Mouse (Mus musculus) liver, adult 2 months (tissue): ENCODE results near the gene Adamts16. TPM values are rescaled to one million over a fixed set of nuclear protein-coding genes. Genes with fewer than 3 reads are reported as not detected.
A peak's percentile ranks its signal among the peaks of the same experiment; 100 is the strongest.

Source experiments
- DNase-seq: peaks from one replicate; pipeline ENCODE4 v3.0.0-alpha.2; 2011; ENCODE audit warnings: low read depth, low spot score; ENCODE audit errors: extremely low read depth
- H3K27ac ChIP-seq: fragments of 200-500 bp; replicated peaks from 2 replicates; pipeline ENCODE4 v1.5.1; 2012; ENCODE audit warnings: low read depth, mild to moderate bottlenecking, control low read depth, inconsistent platforms, low read length; ENCODE audit not compliant: insufficient read depth
- H3K27me3 ChIP-seq: fragments of 200-500 bp; 2 replicates; pipeline ENCODE4 v1.6.1; 2012; ENCODE audit warnings: mild to moderate bottlenecking, moderate library complexity, low read length, inconsistent platforms; ENCODE audit not compliant: control insufficient read depth, insufficient read depth
- H3K36me3 ChIP-seq: fragments of 200-500 bp; 2 replicates; pipeline ENCODE4 v1.6.1; 2012; ENCODE audit warnings: low read length, inconsistent platforms; ENCODE audit not compliant: control insufficient read depth, insufficient read depth
- H3K4me1 ChIP-seq: fragments of 200-500 bp; 2 replicates; pipeline ENCODE4 v1.6.1; 2011; ENCODE audit warnings: low read length; ENCODE audit not compliant: control insufficient read depth, insufficient read depth
- H3K4me3 ChIP-seq: fragments of 200-500 bp; 2 replicates; pipeline ENCODE4 v1.5.1; 2011; ENCODE audit warnings: low read depth, mild to moderate bottlenecking, control low read depth, low read length, moderate library complexity; ENCODE audit not compliant: insufficient read depth
- H3K79me2 ChIP-seq: fragments of 200-500 bp; 2 replicates; pipeline ENCODE4 v1.6.1; 2012; ENCODE audit warnings: inconsistent platforms, mild to moderate bottlenecking, low read length, moderate library complexity; ENCODE audit not compliant: control insufficient read depth, insufficient read depth
- H3K9ac ChIP-seq: fragments of 200-500 bp; 2 replicates; pipeline ENCODE4 v1.6.1; 2012; ENCODE audit warnings: low read depth, mild to moderate bottlenecking, control low read depth, inconsistent platforms, low read length
- CTCF ChIP-seq: fragments of 200-500 bp; IDR thresholded peaks from 2 replicates; pipeline ENCODE4 v1.5.1; 2011; ENCODE audit warnings: low read depth, low read length, control low read depth
- POLR2A ChIP-seq: fragments of 200-500 bp; IDR thresholded peaks from 2 replicates; pipeline ENCODE4 v1.6.1; 2011; ENCODE audit warnings: low read length, control low read depth; ENCODE audit not compliant: insufficient read depth; ENCODE audit errors: extremely low read depth
- WGBS: fragments of 180-500 bp; shearing (Covaris S2); methylation state at CpG from one replicate; pipeline ENCODE4 v1.1.7; 2018; 5-methylcytosine and 5-hydroxymethylcytosine counted together
- polyA plus RNA-seq: library from polyadenylated mRNA; depleted of rRNA; stranded (reverse); fragments of >200 nt; gene quantifications from 2 replicates; pipeline ENCODE4 v1.2.3, GENCODE M21; 2012
- total RNA-seq: library from RNA; depleted of rRNA; stranded (reverse); fragments of >200 nt; gene quantifications from 2 replicates; pipeline ENCODE4 v1.2.3, GENCODE M21; 2014

Gene Adamts16
- total and polyA plus RNA-seq, 2 experiments = 0.04 TPM; not detected in 1

GRCm38 (mm10) chr13:70827507-70827906 is 14.1 kb downstream of the Adamts16 start:
- WGBS = 78% methylated on average over 4 of the region's 4 CpGs
- Histone ChIP-seq H3K36me3 (no peaks in the 10 kb centered on the region), H3K4me3 (no peak overlapping the region), H3K27me3 (0 out of 2 replicates have a peak, but pooled peaks cover 2% of the 10 kb centered on the region), H3K9ac (no peak overlapping the region), H3K4me1 (no peaks in the 10 kb centered on the region), H3K27ac (no peak overlapping the region), H3K79me2 (no peaks in the 10 kb centered on the region)
- no peak for DNase-seq
- no peak for TF ChIP-seq CTCF
- no peak for TF ChIP-seq POLR2A

- no peaks in the 10 kb centered on the region for H3K36me3 ChIP-seq
- H3K27ac ChIP-seq = no peak overlapping the region
- H3K4me3 ChIP-seq = no peak overlapping the region
- peak; percentile 12 for DNase-seq
- H3K9ac ChIP-seq = no peak overlapping the region
- 0 out of 2 replicates have a peak, but pooled peaks cover 2% of the 10 kb centered on the region for H3K27me3 ChIP-seq
- TF ChIP-seq CTCF (no peak), POLR2A (no peak)
- no peaks in the 10 kb centered on the region for H3K4me1 ChIP-seq
- WGBS = 42% methylated on average over 5 of the region's 5 CpGs
- H3K79me2 ChIP-seq = no peaks in the 10 kb centered on the region
Measured at GRCm38 (mm10) chr13:70825265-70825664, 16.3 kb downstream of the Adamts16 start.

GRCm38 (mm10) chr13:70823757-70824156 is 17.9 kb downstream of the Adamts16 start:
- no peaks in the 10 kb centered on the region for H3K4me1 ChIP-seq
- H3K79me2 ChIP-seq = no peaks in the 10 kb centered on the region
- no peak overlapping the region for H3K4me3 ChIP-seq
- no peaks in the 10 kb centered on the region for H3K36me3 ChIP-seq
- WGBS = 54% methylated on average over 8 of the region's 8 CpGs
- H3K9ac ChIP-seq = no peak overlapping the region
- no peak overlapping the region for H3K27ac ChIP-seq
- no peak for TF ChIP-seq POLR2A
- TF ChIP-seq CTCF = no peak
- 0 out of 2 replicates have a peak, but pooled peaks cover 2% of the 10 kb centered on the region for H3K27me3 ChIP-seq
- no peak for DNase-seq

GRCm38 (mm10) chr13:70818982-70819381 is 22.6 kb downstream of the Adamts16 start:
- Histone ChIP-seq H3K27ac (no peak overlapping the region), H3K36me3 (no peaks in the 10 kb centered on the region), H3K9ac (no peak overlapping the region), H3K79me2 (no peaks in the 10 kb centered on the region), H3K4me3 (no peak overlapping the region), H3K4me1 (no peaks in the 10 kb centered on the region), H3K27me3 (0 out of 2 replicates have a peak, but pooled peaks cover 2% of the 10 kb centered on the region)
- no peak for TF ChIP-seq POLR2A
- TF ChIP-seq CTCF = no peak
- no peak for DNase-seq
- 76% methylated on average over 5 of the region's 5 CpGs for WGBS

- Histone ChIP-seq H3K36me3 (no peaks in the 10 kb centered on the region), H3K4me3 (no peak overlapping the region), H3K9ac (no peak overlapping the region), H3K27me3 (no peaks in the 10 kb centered on the region), H3K27ac (no peak overlapping the region), H3K4me1 (no peaks in the 10 kb centered on the region), H3K79me2 (no peaks in the 10 kb centered on the region)
- TF ChIP-seq POLR2A (no peak), CTCF (no peak)
- no peak for DNase-seq
- WGBS = 46% methylated on average over 3 of the region's 3 CpGs
Measured at GRCm38 (mm10) chr13:70814423-70814822, 27.2 kb downstream of the Adamts16 start.

- no peak for DNase-seq
- no peaks in the 10 kb centered on the region for H3K27me3 ChIP-seq
- no peaks in the 10 kb centered on the region for H3K79me2 ChIP-seq
- no peak overlapping the region for H3K9ac ChIP-seq
- TF ChIP-seq CTCF (no peak), POLR2A (no peak)
- H3K27ac ChIP-seq = no peak overlapping the region
- no peak overlapping the region for H3K4me3 ChIP-seq
- WGBS = 87% methylated on average over 3 of the region's 3 CpGs
- no peaks in the 10 kb centered on the region for H3K4me1 ChIP-seq
- no peaks in the 10 kb centered on the region for H3K36me3 ChIP-seq
Measured at GRCm38 (mm10) chr13:70805506-70805905, 36.1 kb downstream of the Adamts16 start.

GRCm38 (mm10) chr13:70802849-70803248 is 38.8 kb downstream of the Adamts16 start:
- no peak for TF ChIP-seq CTCF
- TF ChIP-seq POLR2A = no peak
- Histone ChIP-seq H3K4me1 (no peaks in the 10 kb centered on the region), H3K36me3 (no peaks in the 10 kb centered on the region), H3K27ac (no peak overlapping the region), H3K79me2 (no peaks in the 10 kb centered on the region), H3K27me3 (no peaks in the 10 kb centered on the region), H3K9ac (no peak overlapping the region), H3K4me3 (no peak overlapping the region)
- 81% methylated on average over 1 of the region's 1 CpGs for WGBS
- DNase-seq = no peak
